Comparison of ENCODE assay signal across 12 mouse cellular contexts in genomic region chr7:98108636-98109430, GRCm38 (mm10). TPM values are rescaled to one million over a fixed set of nuclear protein-coding genes. Genes with fewer than 3 reads are reported as not detected.
DNase-seq lines count a peak whose midpoint lies in the region; ATAC-seq and TF ChIP-seq lines count a peak whose summit lies in the region.
"Had no signal": no experiment of that assay in that cellular context is flagged by ENCODE, and none has a peak within 500 bp of the region (broad histone marks: within the 10 kb centered on the region; RNA-seq: fewer than 3 reads in every experiment).

No protein-coding gene starts in this region.

- WGBS in embryonic facial prominence, embryonic 14.5 days, result 78% methylated on average over 16 of the region's 16 CpGs

- no peaks in the 10 kb centered on the region for H3K36me3 ChIP-seq in embryonic facial prominence, embryonic 14.5 days (ENCODE audit: control insufficient read depth, insufficient read depth, low read length)
- H3K36me3 ChIP-seq: neural tube, embryonic 12.5 days had no signal

- H3K27me3 ChIP-seq in embryonic facial prominence, embryonic 14.5 days (replicated peaks; ENCODE audit: control insufficient read depth, insufficient read depth, low read length), result 0 out of 2 replicates have a peak, but pooled peaks cover 4% of the 10 kb centered on the region

- no peak for DNase-seq in layer of hippocampus, adult 2 months (ENCODE audit: low spot score in 2 of 2)
- no peak for DNase-seq in layer of hippocampus, adult 11-12 months (ENCODE audit: low spot score)
- DNase-seq in CD4-positive helper T cell, adult 2 months (ENCODE audit: low read depth, low spot score), result peak; percentile 55
- peak; percentile 38 for DNase-seq in MN1 (ENCODE audit: low spot score)
- DNase-seq in embryonic facial prominence, embryonic 14.5 days (ENCODE audit: low spot score), result no peak
- no peak for DNase-seq in layer of hippocampus, adult 9-10 months (ENCODE audit: low spot score)
- no peak for DNase-seq in testis, postnatal 14 days (ENCODE audit: low spot score)
- no peak for DNase-seq in kidney, postnatal 36 days
- DNase-seq: heart, adult 11 months; kidney, adult 8-10 months; lung, postnatal 14 days had no signal

- peak; percentile 36 for ATAC-seq in embryonic facial prominence, embryonic 14.5 days (ENCODE audit: low read depth)

- no peak overlapping the region for H3K4me2 ChIP-seq in embryonic facial prominence, embryonic 14.5 days (ENCODE audit: low read depth, low read length)
- H3K4me2 ChIP-seq: neural tube, embryonic 12.5 days had no signal

- H3K9ac ChIP-seq in embryonic facial prominence, embryonic 14.5 days (ENCODE audit: low read depth, low read length), result peak overlapping the region; percentile 25; the same call in 1 of the 2 replicates
- H3K9ac ChIP-seq: neural tube, embryonic 12.5 days had no signal

- H3K4me3 ChIP-seq in layer of hippocampus, adult 2 months, result no peak overlapping the region
- H3K4me3 ChIP-seq in embryonic facial prominence, embryonic 14.5 days (ENCODE audit: low read depth, low read length), result no peak overlapping the region
- H3K4me3 ChIP-seq: neural tube, embryonic 12.5 days had no signal

- H3K4me1 ChIP-seq in embryonic facial prominence, embryonic 14.5 days (ENCODE audit: control insufficient read depth, insufficient read depth, low read length), result peaks cover 13% of the 10 kb centered on the region; the same call in 1 of the 2 replicates

- H3K9me3 ChIP-seq in embryonic facial prominence, embryonic 14.5 days (ENCODE audit: control insufficient read depth, low read length), result no peaks in the 10 kb centered on the region
- H3K9me3 ChIP-seq: neural tube, embryonic 12.5 days had no signal

- no peak for TF ChIP-seq CTCF in layer of hippocampus, adult 2 months (conservative IDR thresholded peaks at IDR 0.05)

- 0 out of 2 replicates have a peak overlapping the region, but pooled peaks have one; percentile 10 for H3K27ac ChIP-seq in layer of hippocampus, adult 2 months
- no peak overlapping the region for H3K27ac ChIP-seq in embryonic facial prominence, embryonic 14.5 days (replicated peaks; ENCODE audit: low read depth, low read length)
- H3K27ac ChIP-seq: neural tube, embryonic 12.5 days had no signal

RNA-seq across cellular contexts. Expression of gene Myo7a, which starts 10.5 kb away (rescaled TPM):
- total RNA-seq in layer of hippocampus, adult 2 months (2021), result 10 to 100 TPM; 10.5 to 10.8 TPM
- 9.2 and 10.1 TPM in 2 replicates for polyA plus RNA-seq in embryonic facial prominence, embryonic 14.5 days (2014; fragmentation: Nextera tagmentation; extraction: Ambion mirVana)

RNA-seq across cellular contexts. Expression of gene Omp, which starts 36.5 kb away (rescaled TPM):
- total RNA-seq in layer of hippocampus, adult 2 months (2021), result 1 to 10 TPM in 1 of 2 experiments, under 1 TPM in 1; 0.96 to 1.3 TPM
- polyA plus RNA-seq in embryonic facial prominence, embryonic 14.5 days (2014; fragmentation: Nextera tagmentation; extraction: Ambion mirVana), result 2.7 and 4.8 TPM in 2 replicates

Comparison
In these comparisons a context has a peak if more than half of its experiments do, and no peak if none do; other contexts are left out.
1. DNase-seq: peak in CD4-positive helper T cell, adult 2 months (single experiment) and MN1 (single experiment); none in layer of hippocampus, adult 2 months (0 of 2), layer of hippocampus, adult 11-12 months (single experiment), embryonic facial prominence, embryonic 14.5 days (single experiment), layer of hippocampus, adult 9-10 months (single experiment), testis, postnatal 14 days (single experiment) and kidney, postnatal 36 days (0 of 2).